Mouse (Mus musculus): Measurements from ENCODE around the gene Ptprn2.

DNA sequence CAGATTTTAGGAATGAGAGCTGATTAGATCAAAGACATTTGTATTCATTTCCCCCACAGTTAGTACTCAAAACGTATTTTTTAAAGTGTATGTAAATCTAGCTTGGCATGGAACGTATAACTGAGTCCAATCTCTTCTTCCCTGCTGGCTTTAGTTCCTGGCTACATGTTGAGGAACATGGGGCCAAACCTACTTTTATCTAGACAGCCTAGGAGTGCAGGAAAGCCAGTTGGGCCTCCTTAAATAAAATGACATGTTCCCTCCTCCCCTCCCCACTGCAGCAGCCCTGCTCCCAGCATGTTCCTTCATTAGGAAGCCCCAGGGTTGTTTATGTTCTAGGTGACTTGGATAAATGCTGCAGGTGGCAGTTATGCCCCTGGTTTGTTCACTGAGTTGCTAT is 319.2 kb downstream of the Ptprn2 start:
- no peak for TF ChIP-seq CTCF (IDR thresholded peaks at IDR 0.05; ENCODE audit: control insufficient read depth, insufficient read depth, insufficient replicate concordance, low read depth, low read length)
- no peak for TF ChIP-seq POLR2A (IDR thresholded peaks at IDR 0.05; ENCODE audit: control insufficient read depth, low read depth, low read length)
